In the genomic region with DNA sequence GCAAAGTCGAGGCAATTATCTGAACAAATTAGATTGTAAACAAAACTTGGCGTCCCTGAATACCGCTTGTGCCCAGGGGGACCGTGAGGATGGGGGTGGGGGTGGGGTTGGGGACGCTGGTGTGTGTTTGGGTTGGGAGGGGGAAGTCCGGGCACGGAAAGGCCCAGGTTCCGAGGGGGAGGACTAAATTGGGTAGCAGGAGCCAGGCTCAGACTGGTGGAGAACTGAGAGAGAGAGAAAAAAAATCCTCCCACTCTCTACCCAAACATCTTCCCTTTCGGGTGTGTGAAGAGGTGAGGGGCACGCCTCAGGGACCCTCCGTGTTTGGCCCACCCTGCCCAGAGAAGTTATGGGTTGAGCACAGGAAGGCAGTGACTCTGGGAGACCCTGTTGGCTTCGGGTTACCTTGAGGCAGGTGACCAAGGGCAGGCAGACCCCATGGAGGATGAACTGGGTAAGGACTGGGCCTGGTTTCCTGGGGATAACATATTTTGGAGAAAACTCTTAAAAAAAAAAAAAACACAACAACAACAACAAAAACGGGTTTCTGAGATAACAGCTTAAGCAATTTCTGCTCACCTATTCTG, we compare ENCODE assay signal across 8 mouse cellular contexts. TPM values are rescaled to one million over a fixed set of nuclear protein-coding genes. Genes with fewer than 3 reads are reported as not detected.
A peak's percentile ranks its signal among the peaks of the same experiment; 100 is the strongest.
DNase-seq lines count a peak whose midpoint lies in the region; ATAC-seq lines count a peak whose summit lies in the region.

No protein-coding gene starts in this region.

- H3K4me1 ChIP-seq in megakaryocyte, embryonic 14.5 days, result peaks cover 40% of the 10 kb centered on the region
- peaks cover 24% of the 10 kb centered on the region; the same call in 1 of the 2 replicates for H3K4me1 ChIP-seq in forebrain, embryonic 11.5 days (replicated peaks; ENCODE audit: control insufficient read depth, insufficient read depth, low read length)
- peaks cover 20% of the 10 kb centered on the region for H3K4me1 ChIP-seq in liver, embryonic 11.5 days (replicated peaks; ENCODE audit: control insufficient read depth, insufficient read depth, low read length)
- peaks cover 21% of the 10 kb centered on the region for H3K4me1 ChIP-seq in stomach, embryonic 15.5 days

- WGBS in forebrain, embryonic 11.5 days, result 2% methylated on average over 13 of the region's 13 CpGs
- 3% methylated on average over 13 of the region's 13 CpGs for WGBS in liver, embryonic 11.5 days
- 4% methylated on average over 13 of the region's 13 CpGs for WGBS in stomach, embryonic 15.5 days

- no peak for ATAC-seq in megakaryocyte, adult 5-6 weeks (ENCODE audit: poor library complexity, severe bottlenecking)
- no peak for ATAC-seq in forebrain, embryonic 11.5 days (replicated peaks; ENCODE audit: low FRiP score)
- no peak for ATAC-seq in liver, embryonic 11.5 days (replicated peaks; ENCODE audit: low FRiP score)
- peak; percentile 0; the same call in 1 of the 2 replicates for ATAC-seq in stomach, embryonic 15.5 days (ENCODE audit: insufficient read depth, low FRiP score, low read depth)
- no peak for ATAC-seq in monocyte, adult 5-6 weeks (replicated peaks; ENCODE audit: insufficient number of reproducible peaks, low FRiP score, low TSS enrichment, poor library complexity, severe bottlenecking)

- peak overlapping the region; percentile 96 for H3K9ac ChIP-seq in forebrain, embryonic 11.5 days (ENCODE audit: low read length)
- H3K9ac ChIP-seq in liver, embryonic 11.5 days (ENCODE audit: low read depth, low read length), result peak overlapping the region; percentile 91
- H3K9ac ChIP-seq in stomach, embryonic 15.5 days, result peak overlapping the region; percentile 1; the same call in 1 of the 2 replicates

- H3K27me3 ChIP-seq in megakaryocyte, embryonic 14.5 days (replicated peaks), result peaks cover 34% of the 10 kb centered on the region
- peaks cover 6% of the 10 kb centered on the region for H3K27me3 ChIP-seq in forebrain, embryonic 11.5 days (ENCODE audit: control insufficient read depth, insufficient read depth, low read length)
- H3K27me3 ChIP-seq in liver, embryonic 11.5 days (replicated peaks; ENCODE audit: control insufficient read depth, insufficient read depth, low read length), result peaks cover 22% of the 10 kb centered on the region
- H3K27me3 ChIP-seq in stomach, embryonic 15.5 days (replicated peaks), result no peaks in the 10 kb centered on the region

- peak overlapping the region; percentile 94 for H3K4me3 ChIP-seq in megakaryocyte, embryonic 14.5 days (replicated peaks)
- H3K4me3 ChIP-seq in forebrain, embryonic 11.5 days (ENCODE audit: low read depth, low read length), result peak overlapping the region; percentile 93
- H3K4me3 ChIP-seq in liver, embryonic 11.5 days (ENCODE audit: low read depth, low read length), result peak overlapping the region; percentile 94
- H3K4me3 ChIP-seq in stomach, embryonic 15.5 days (replicated peaks), result peak overlapping the region; percentile 75

- H3K4me2 ChIP-seq in forebrain, embryonic 11.5 days (ENCODE audit: low read depth, low read length, severe bottlenecking), result peak overlapping the region; percentile 96
- peak overlapping the region; percentile 99 for H3K4me2 ChIP-seq in liver, embryonic 11.5 days
- H3K4me2 ChIP-seq in stomach, embryonic 15.5 days, result peak overlapping the region; percentile 74

- H3K27ac ChIP-seq in forebrain, embryonic 11.5 days (ENCODE audit: low read depth, low read length), result peak overlapping the region; percentile 93
- peak overlapping the region; percentile 93 for H3K27ac ChIP-seq in liver, embryonic 11.5 days (ENCODE audit: low read depth, low read length)
- peak overlapping the region; percentile 98 for H3K27ac ChIP-seq in stomach, embryonic 15.5 days

- no peaks in the 10 kb centered on the region for H3K9me3 ChIP-seq in megakaryocyte, embryonic 14.5 days
- no peaks in the 10 kb centered on the region for H3K9me3 ChIP-seq in forebrain, embryonic 11.5 days (ENCODE audit: control insufficient read depth, low read length)
- no peaks in the 10 kb centered on the region for H3K9me3 ChIP-seq in liver, embryonic 11.5 days (ENCODE audit: control insufficient read depth, low read length)
- H3K9me3 ChIP-seq in stomach, embryonic 15.5 days, result no peaks in the 10 kb centered on the region

- no peak for DNase-seq in forebrain, embryonic 11.5 days (ENCODE audit: low spot score)
- peak; percentile 55 for DNase-seq in liver, embryonic 11.5 days (ENCODE audit: low spot score)
- no peak for DNase-seq in adrenal gland, postnatal 36 days
- DNase-seq in right cerebral cortex, postnatal 10 days (ENCODE audit: low spot score in 2 of 2), result no peak

- H3K36me3 ChIP-seq in megakaryocyte, embryonic 14.5 days (replicated peaks; ENCODE audit: low read length), result no peaks in the 10 kb centered on the region
- H3K36me3 ChIP-seq in forebrain, embryonic 11.5 days (ENCODE audit: control insufficient read depth, insufficient read depth, low read length), result no peaks in the 10 kb centered on the region
- no peaks in the 10 kb centered on the region for H3K36me3 ChIP-seq in liver, embryonic 11.5 days (ENCODE audit: control insufficient read depth, insufficient read depth, low read length)
- H3K36me3 ChIP-seq in stomach, embryonic 15.5 days, result no peaks in the 10 kb centered on the region

RNA-seq across cellular contexts. Expression of a gene that starts 1.0 kb away (rescaled TPM):
- polyA plus RNA-seq in megakaryocyte, embryonic 14.5 days (2012; ENCODE audit: insufficient read depth, low replicate concordance), result 47.0 and 97.4 TPM in 2 replicates
- total RNA-seq in megakaryocyte, adult 5-6 weeks (2015), result 7.1 and 8.8 TPM in 2 replicates
- total RNA-seq in megakaryocyte, adult 5-6 weeks (2017), result 1.1 and 2.2 TPM in 2 replicates
- 26.1 and 27.8 TPM in 2 replicates for polyA plus RNA-seq in forebrain, embryonic 11.5 days (2014; fragmentation: Nextera tagmentation; extraction: Ambion mirVana)
- polyA plus RNA-seq in liver, embryonic 11.5 days (2014; fragmentation: Nextera tagmentation; extraction: Ambion mirVana), result 21.3 and 21.6 TPM in 2 replicates
- polyA plus RNA-seq in stomach, embryonic 15.5 days (2015; fragmentation: Nextera tagmentation; extraction: Ambion mirVana), result 25.0 and 30.9 TPM in 2 replicates
- 10 to 100 TPM; 23.0 to 23.6 TPM for total RNA-seq in adrenal gland, postnatal 36 days (2021)
- 3.1 to 10.1 TPM (median 9.1 TPM) in 3 replicates for total RNA-seq in monocyte, adult 5-6 weeks (2017)

Comparison
In these comparisons a context has a peak if more than half of its experiments do, and no peak if none do; other contexts are left out.
1. H3K9ac ChIP-seq: peak in every context shown above with its lines; median percentile 96 in forebrain, embryonic 11.5 days; 91 in liver, embryonic 11.5 days; 1 in stomach, embryonic 15.5 days.